Mouse (Mus musculus) neural tube, embryonic 11.5 days (tissue): ENCODE measurements around the gene Foxp1. TPM values are rescaled to one million over a fixed set of nuclear protein-coding genes. Genes with fewer than 3 reads are reported as not detected.

Experiments used
- ATAC-seq: fragments of 200-750 bp; cut with Nextera tagmentation; 2 replicates; pipeline ENCODE4 v1.8.0; 2017; ENCODE audit warnings: moderate number of reproducible peaks, mild to moderate bottlenecking, moderate TSS enrichment, moderate library complexity; ENCODE audit not compliant: insufficient read depth, low FRiP score, low TSS enrichment
- DNase-seq: peaks from one replicate; pipeline ENCODE4 v3.0.0-alpha.2; 2015; ENCODE audit warnings: low spot score
- H3K27ac ChIP-seq: fragments of 300-500 bp; sonication (generic); 2 replicates; pipeline ENCODE4 v1.5.1; 2014; ENCODE audit warnings: low read depth, mild to moderate bottlenecking, low read length
- H3K27me3 ChIP-seq: fragments of 300-500 bp; sonication (generic); 2 replicates; pipeline ENCODE4 v1.6.1; 2014; ENCODE audit warnings: mild to moderate bottlenecking, low read length, mixed read lengths; ENCODE audit not compliant: control insufficient read depth, insufficient read depth
- H3K36me3 ChIP-seq: fragments of 300-500 bp; sonication (generic); 2 replicates; pipeline ENCODE4 v1.6.1; 2014; ENCODE audit warnings: mild to moderate bottlenecking, low read length, moderate library complexity, mixed read lengths; ENCODE audit not compliant: control insufficient read depth, insufficient read depth
- H3K4me1 ChIP-seq: fragments of 300-500 bp; sonication (generic); 2 replicates; pipeline ENCODE4 v1.6.1; 2014; ENCODE audit warnings: low read length, mixed read lengths; ENCODE audit not compliant: control insufficient read depth, insufficient read depth
- H3K4me2 ChIP-seq: fragments of 300-500 bp; sonication (generic); 2 replicates; pipeline ENCODE4 v1.6.1; 2014; ENCODE audit warnings: low read depth, mild to moderate bottlenecking, moderate library complexity
- H3K4me3 ChIP-seq: fragments of 300-500 bp; sonication (generic); 2 replicates; pipeline ENCODE4 v1.5.1; 2014; ENCODE audit warnings: low read depth, low read length
- H3K9ac ChIP-seq: fragments of 300-500 bp; sonication (generic); 2 replicates; pipeline ENCODE4 v1.6.1; 2014; ENCODE audit warnings: mild to moderate bottlenecking, low read length
- H3K9me3 ChIP-seq: fragments of 300-500 bp; sonication (generic); 2 replicates; pipeline ENCODE4 v1.6.1; 2016; ENCODE audit warnings: low read length; ENCODE audit not compliant: control insufficient read depth
- WGBS: fragments of 180-500 bp; shearing (Covaris S2); extraction: QIAGEN DNeasy Blood & Tissue Kit; methylation state at CpG from one replicate; pipeline ENCODE4 v1.1.7; 2014; 5-methylcytosine and 5-hydroxymethylcytosine counted together
- polyA plus RNA-seq: library from polyadenylated mRNA; unstranded; fragments of >200 nt; fragmentation: Nextera tagmentation; extraction: Ambion mirVana; gene quantifications from 2 replicates; pipeline ENCODE4 v1.2.1, GENCODE M21; 2014

The Foxp1 gene
- polyA plus RNA-seq, 1 experiment from 2014 or later, result 116 TPM

- DNase-seq (no peak), ATAC-seq (no peak)
- no peak overlapping the region for H3K9ac ChIP-seq
- no peak overlapping the region for H3K4me3 ChIP-seq
- no peak overlapping the region for H3K27ac ChIP-seq
- no peaks in the 10 kb centered on the region for H3K36me3 ChIP-seq
- H3K4me2 ChIP-seq, result no peak overlapping the region
- peaks cover 13% of the 10 kb centered on the region; the same call in 1 of the 2 replicates for H3K4me1 ChIP-seq
- no peaks in the 10 kb centered on the region for H3K9me3 ChIP-seq
- WGBS, result 6% methylated on average over 5 of the region's 6 CpGs
- H3K27me3 ChIP-seq, result no peaks in the 10 kb centered on the region
These were observed 421.0 kb downstream of the Foxp1 start for GRCm38 (mm10) chr6:99101489-99101908.

- Histone ChIP-seq H3K36me3 (no peaks in the 10 kb centered on the region), H3K9ac (no peak overlapping the region), H3K4me2 (no peak overlapping the region), H3K27ac (no peak overlapping the region), H3K4me1 (peaks cover 23% of the 10 kb centered on the region), H3K27me3 (no peaks in the 10 kb centered on the region), H3K9me3 (no peaks in the 10 kb centered on the region), H3K4me3 (no peak overlapping the region)
- DNase-seq (no peak), ATAC-seq (no peak)
- 41% methylated on average over 5 of the region's 5 CpGs for WGBS
These were observed 422.2 kb downstream of the Foxp1 start for GRCm38 (mm10) chr6:99100331-99100730.

- WGBS, result 48% methylated on average over 4 of the region's 4 CpGs
- H3K27me3 ChIP-seq, result no peaks in the 10 kb centered on the region
- no peak overlapping the region for H3K27ac ChIP-seq
- H3K4me1 ChIP-seq, result peaks cover 25% of the 10 kb centered on the region
- no peaks in the 10 kb centered on the region for H3K9me3 ChIP-seq
- no peak overlapping the region for H3K4me3 ChIP-seq
- no peak for DNase-seq
- no peak overlapping the region for H3K4me2 ChIP-seq
- no peak overlapping the region for H3K9ac ChIP-seq
- no peak for ATAC-seq
- no peaks in the 10 kb centered on the region for H3K36me3 ChIP-seq
These were observed 422.7 kb downstream of the Foxp1 start for GRCm38 (mm10) chr6:99099781-99100180.

- 38% methylated on average over 7 of the region's 7 CpGs for WGBS
- peaks cover 30% of the 10 kb centered on the region for H3K4me1 ChIP-seq
These were observed 425.3 kb downstream of the Foxp1 start for GRCm38 (mm10) chr6:99097191-99097590.

GRCm38 (mm10) chr6:99096776-99097166 is 425.8 kb downstream of the Foxp1 start:
- H3K27ac ChIP-seq, result no peak overlapping the region
- H3K4me1 ChIP-seq, result peaks cover 28% of the 10 kb centered on the region
- no peak overlapping the region for H3K4me3 ChIP-seq
- no peaks in the 10 kb centered on the region for H3K36me3 ChIP-seq
- DNase-seq (no peak), ATAC-seq (no peak)
- no peaks in the 10 kb centered on the region for H3K27me3 ChIP-seq
- WGBS, result 65% methylated on average over 7 of the region's 7 CpGs
- H3K9ac ChIP-seq, result no peak overlapping the region
- H3K4me2 ChIP-seq, result no peak overlapping the region
- H3K9me3 ChIP-seq, result no peaks in the 10 kb centered on the region

More at GRCm38 (mm10) chr6:99097191-99097590, 425.3 kb downstream of the Foxp1 start:
- no peaks in the 10 kb centered on the region for H3K36me3 ChIP-seq
- no peak overlapping the region for H3K9ac ChIP-seq
- H3K9me3 ChIP-seq, result no peaks in the 10 kb centered on the region
- no peak overlapping the region for H3K4me2 ChIP-seq
- H3K4me3 ChIP-seq, result no peak overlapping the region
- no peaks in the 10 kb centered on the region for H3K27me3 ChIP-seq
- ATAC-seq (no peak), DNase-seq (no peak)
- no peak overlapping the region for H3K27ac ChIP-seq

- Histone ChIP-seq H3K4me2 (no peak overlapping the region), H3K4me3 (no peak overlapping the region), H3K27me3 (no peaks in the 10 kb centered on the region), H3K27ac (no peak overlapping the region), H3K4me1 (peaks cover 24% of the 10 kb centered on the region), H3K9ac (no peak overlapping the region), H3K36me3 (no peaks in the 10 kb centered on the region), H3K9me3 (no peaks in the 10 kb centered on the region)
- 36% methylated on average over 12 of the region's 12 CpGs for WGBS
- DNase-seq (peak; percentile 21), ATAC-seq (no peak)
These were observed 426.3 kb downstream of the Foxp1 start for GRCm38 (mm10) chr6:99096105-99096775.

GRCm38 (mm10) chr6:99095185-99096104 is 427.1 kb downstream of the Foxp1 start:
- Histone ChIP-seq H3K9me3 (no peaks in the 10 kb centered on the region), H3K4me3 (no peak overlapping the region), H3K36me3 (no peaks in the 10 kb centered on the region), H3K27ac (no peak overlapping the region), H3K27me3 (no peaks in the 10 kb centered on the region), H3K9ac (no peak overlapping the region), H3K4me1 (peaks cover 24% of the 10 kb centered on the region), H3K4me2 (peak overlapping the region; percentile 24)
- ATAC-seq (no peak), DNase-seq (no peak)
- WGBS, result 36% methylated on average over 18 of the region's 18 CpGs

- H3K9ac ChIP-seq, result no peak overlapping the region
- no peak overlapping the region for H3K4me3 ChIP-seq
- no peak overlapping the region for H3K27ac ChIP-seq
- H3K27me3 ChIP-seq, result no peaks in the 10 kb centered on the region
- H3K9me3 ChIP-seq, result no peaks in the 10 kb centered on the region
- H3K4me2 ChIP-seq, result no peak overlapping the region
- H3K4me1 ChIP-seq, result peaks cover 24% of the 10 kb centered on the region
- H3K36me3 ChIP-seq, result no peaks in the 10 kb centered on the region
- ATAC-seq, result no peak
- DNase-seq, result peak; percentile 43
- WGBS, result 25% methylated on average over 10 of the region's 10 CpGs
These were observed 428.1 kb downstream of the Foxp1 start for GRCm38 (mm10) chr6:99094339-99094989.
